Mouse (Mus musculus) layer of hippocampus, adult 2 months (tissue): ENCODE measurements around the gene Gcdh. TPM values are rescaled to one million over a fixed set of nuclear protein-coding genes. Genes with fewer than 3 reads are reported as not detected.
"Not testable (repeated sequence)": the region's sequence is repeated elsewhere in the genome, so short reads cannot be mapped to it uniquely, and the experiment has no call there.

Experiments used
- DNase-seq, 2 experiments: peaks; one replicate each; pipeline ENCODE4 v3.0.0; 2022; ENCODE audit warnings: low spot score in 2 of 2
- H3K27ac ChIP-seq: fragments of 200-600 bp; 2 replicates; pipeline ENCODE4 v1.8.1; 2022
- H3K4me3 ChIP-seq: fragments of 200-600 bp; 2 replicates; pipeline ENCODE4 v1.8.1; 2022; ENCODE audit warnings: mild to moderate bottlenecking
- CTCF ChIP-seq: fragments of 200-600 bp; conservative IDR thresholded peaks from 2 replicates; pipeline ENCODE4 v1.8.1; 2022; ENCODE audit warnings: antibody characterized with exemption, mild to moderate bottlenecking, moderate library complexity
- total RNA-seq, 2 experiments: library from RNA; stranded (reverse); gene quantifications; 2 replicates each; pipeline ENCODE4 v1.2.3; 2021

Gene Gcdh
- total RNA-seq, 2 experiments from 2014 or later: 37.5 to 41.2 TPM

GRCm38 (mm10) chr8:84907979-84908378, 14.3 kb upstream of the Gcdh start:
- H3K4me3 ChIP-seq: peak overlapping the region; percentile 57
- not testable (repeated sequence) for DNase-seq
- peak overlapping the region; percentile 66; the same call in 1 of the 2 replicates for H3K27ac ChIP-seq
- TF ChIP-seq CTCF: peak; percentile 53

GRCm38 (mm10) chr8:84907493-84907892, 13.8 kb upstream of the Gcdh start:
- H3K4me3 ChIP-seq: no peak overlapping the region
- TF ChIP-seq CTCF: no peak
- DNase-seq: no peak
- no peak overlapping the region for H3K27ac ChIP-seq

GRCm38 (mm10) chr8:84907037-84907436, 13.3 kb upstream of the Gcdh start:
- H3K27ac ChIP-seq: no peak overlapping the region
- H3K4me3 ChIP-seq: no peak overlapping the region
- no peak for TF ChIP-seq CTCF
- no peak for DNase-seq

DNA sequence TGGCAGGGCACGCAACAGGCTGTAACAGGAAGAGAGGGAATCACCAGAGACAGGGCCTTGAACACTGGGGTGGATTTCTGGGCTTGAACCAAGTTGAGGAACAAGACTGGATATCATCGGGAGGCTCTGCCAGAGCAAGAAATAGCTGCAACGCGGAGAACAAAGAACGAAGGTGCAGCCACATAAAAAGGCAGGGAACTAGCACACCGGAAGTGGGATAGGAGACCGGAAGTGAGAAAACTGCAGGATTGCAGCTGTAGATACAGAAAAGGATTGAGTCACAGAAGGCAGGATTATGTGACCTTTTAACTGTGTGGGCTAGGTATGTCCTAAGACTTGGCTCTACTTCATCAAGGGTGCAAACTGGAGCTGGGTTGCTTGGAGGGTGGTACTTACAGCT, 10.6 kb upstream of the Gcdh start:
- DNase-seq: no peak

GRCm38 (mm10) chr8:84902920-84903661, 9.4 kb upstream of the Gcdh start:
- Histone ChIP-seq H3K4me3 (peak overlapping the region; percentile 64), H3K27ac (peak overlapping the region; percentile 69)
- TF ChIP-seq CTCF: peak; percentile 99
- peak; percentile 90 to 95 for DNase-seq

More for the DNA sequence above, 10.6 kb upstream of the Gcdh start:
- H3K27ac ChIP-seq: no peak overlapping the region
- no peak overlapping the region for H3K4me3 ChIP-seq
- no peak for TF ChIP-seq CTCF

DNA sequence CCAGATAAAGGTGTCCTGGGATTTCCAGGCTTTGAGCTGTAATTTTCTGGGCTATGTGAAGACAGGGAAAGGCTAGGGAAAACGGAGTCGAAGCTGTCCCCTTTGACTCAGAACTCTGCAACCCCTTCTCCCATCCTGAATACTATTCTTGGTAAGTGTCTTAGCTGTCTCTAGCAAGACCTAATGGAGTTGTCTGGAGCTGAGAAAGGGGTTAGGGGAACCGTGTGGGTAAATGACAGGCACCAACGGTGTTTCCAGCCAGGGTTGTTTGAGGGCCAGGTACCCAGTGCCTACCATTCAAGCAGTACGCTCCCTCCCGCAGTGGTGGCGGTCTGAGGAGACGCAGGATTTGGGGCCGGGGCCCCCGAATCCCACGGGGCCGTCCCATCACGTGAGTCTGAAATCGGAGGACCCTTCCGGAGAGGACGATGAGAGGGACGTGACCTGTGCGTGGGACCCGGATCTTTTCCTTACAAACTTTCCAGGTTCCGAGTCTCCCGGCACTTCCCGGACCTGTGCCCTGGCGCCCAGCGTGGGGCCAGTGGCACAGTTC, 8.7 kb upstream of the Gcdh start:
- no peak for TF ChIP-seq CTCF
- DNase-seq: no peak
- Histone ChIP-seq H3K27ac (peak overlapping the region; percentile 69), H3K4me3 (peak overlapping the region; percentile 64)

- no peak for TF ChIP-seq CTCF
- H3K4me3 ChIP-seq: peak within 1 kb of the TSS; percentile 64
Observed at GRCm38 (mm10) chr8:84901752-84902151, 8.0 kb upstream of the Gcdh start, which contains the start of gene Klf1. Gene Klf1, plus strand, starts transcription at chr8:84901928.

GRCm38 (mm10) chr8:84901071-84901470, 7.3 kb upstream of the Gcdh start:
- no peak overlapping the region for H3K4me3 ChIP-seq
- no peak for TF ChIP-seq CTCF
- no peak overlapping the region for H3K27ac ChIP-seq
- DNase-seq: no peak

More at GRCm38 (mm10) chr8:84901752-84902151, 8.0 kb upstream of the Gcdh start, which contains the start of gene Klf1:
- H3K27ac ChIP-seq: peak within 1 kb of the TSS; percentile 69
- DNase-seq: no peak

DNA sequence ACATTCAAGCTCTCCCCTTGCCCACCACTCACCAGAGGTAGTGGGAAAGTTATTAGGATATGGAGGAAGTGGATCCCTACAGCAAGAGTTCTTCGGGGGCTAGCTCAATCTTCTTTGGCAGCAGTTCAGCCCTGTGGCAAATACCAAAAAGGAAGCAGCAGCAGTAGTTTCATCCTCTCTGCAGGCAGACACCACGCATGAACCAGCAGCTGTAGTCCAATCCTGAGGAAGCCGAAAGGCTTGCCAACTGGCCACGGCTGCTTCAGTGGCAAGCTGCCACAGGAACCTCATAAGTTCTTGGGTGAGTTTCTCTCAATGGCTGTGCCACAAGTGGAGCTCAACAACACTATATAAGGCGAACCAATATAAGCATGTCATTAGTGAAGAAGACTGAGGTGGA, 2.2 kb upstream of the Gcdh start:
- H3K4me3 ChIP-seq: no peak overlapping the region
- TF ChIP-seq CTCF: no peak
- no peak overlapping the region for H3K27ac ChIP-seq
- DNase-seq: no peak

- TF ChIP-seq CTCF: no peak
- no peak for DNase-seq
- Histone ChIP-seq H3K27ac (peak overlapping the region; percentile 69), H3K4me3 (peak overlapping the region; percentile 73)
Observed at GRCm38 (mm10) chr8:84892993-84893708, 570 bp downstream of the Gcdh start.

DNA sequence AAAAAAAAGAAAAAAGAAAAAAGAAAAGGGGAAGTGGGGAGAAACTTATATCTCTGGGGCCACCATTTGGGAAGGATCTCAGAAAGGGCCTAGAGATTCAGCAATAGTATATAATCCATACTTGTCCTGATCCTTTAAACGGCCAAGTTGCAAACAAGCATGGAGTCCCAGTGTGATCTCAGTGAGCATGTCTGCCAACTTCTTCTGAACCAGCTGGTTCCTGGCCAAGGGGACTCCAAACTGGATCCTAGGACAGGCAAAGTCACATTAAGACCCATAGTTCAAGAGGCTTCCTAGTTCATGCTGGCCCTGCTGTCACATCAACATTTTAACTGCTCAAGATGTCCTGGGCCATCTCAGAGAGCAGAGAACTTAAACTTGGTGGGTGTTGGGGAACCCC, 4.6 kb downstream of the Gcdh start:
- TF ChIP-seq CTCF: no peak
- H3K4me3 ChIP-seq: no peak overlapping the region
- no peak for DNase-seq
- H3K27ac ChIP-seq: no peak overlapping the region

DNA sequence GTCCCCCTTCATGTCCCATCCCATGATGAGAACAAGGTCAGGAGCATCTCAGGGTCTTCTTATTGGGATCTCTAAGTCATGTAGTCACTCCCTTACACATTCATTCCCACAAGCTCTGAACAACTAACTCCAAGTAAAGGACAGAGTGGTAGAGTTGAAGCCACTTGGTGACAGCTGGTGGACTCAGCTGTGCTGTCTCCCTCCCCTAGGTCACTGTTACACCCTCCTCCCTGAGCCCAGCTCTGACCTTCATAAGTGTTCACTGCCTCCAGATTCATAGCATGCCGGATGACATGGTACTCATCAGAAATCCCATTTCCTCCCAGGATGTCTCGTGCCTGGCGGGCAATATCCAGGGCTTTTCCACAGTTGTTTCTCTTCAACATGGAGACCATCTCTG, 5.4 kb downstream of the Gcdh start:
- Histone ChIP-seq H3K27ac (no peak overlapping the region), H3K4me3 (no peak overlapping the region)
- TF ChIP-seq CTCF: no peak
- no peak for DNase-seq

DNA sequence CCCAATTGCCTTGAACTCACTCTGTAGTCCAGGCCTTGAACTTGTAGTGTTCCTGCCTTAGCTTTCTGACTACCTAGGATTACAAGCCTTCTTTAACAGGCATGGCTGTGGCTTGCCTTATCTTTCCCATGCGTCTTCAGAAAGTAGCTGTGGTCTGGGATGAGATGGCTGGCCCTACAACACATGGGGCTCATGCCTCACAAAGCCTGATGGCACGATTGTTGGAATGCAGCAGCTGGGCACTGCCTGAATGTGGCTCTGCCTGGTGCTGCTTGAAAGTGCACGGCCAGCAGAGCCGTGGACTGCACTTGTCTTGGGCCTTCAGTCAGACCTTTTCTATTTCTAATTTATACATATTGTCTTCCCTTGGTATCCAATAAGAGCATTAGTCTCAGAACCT, 9.0 kb downstream of the Gcdh start:
- Histone ChIP-seq H3K4me3 (no peak overlapping the region), H3K27ac (no peak overlapping the region)
- TF ChIP-seq CTCF: no peak
- DNase-seq: no peak

DNA sequence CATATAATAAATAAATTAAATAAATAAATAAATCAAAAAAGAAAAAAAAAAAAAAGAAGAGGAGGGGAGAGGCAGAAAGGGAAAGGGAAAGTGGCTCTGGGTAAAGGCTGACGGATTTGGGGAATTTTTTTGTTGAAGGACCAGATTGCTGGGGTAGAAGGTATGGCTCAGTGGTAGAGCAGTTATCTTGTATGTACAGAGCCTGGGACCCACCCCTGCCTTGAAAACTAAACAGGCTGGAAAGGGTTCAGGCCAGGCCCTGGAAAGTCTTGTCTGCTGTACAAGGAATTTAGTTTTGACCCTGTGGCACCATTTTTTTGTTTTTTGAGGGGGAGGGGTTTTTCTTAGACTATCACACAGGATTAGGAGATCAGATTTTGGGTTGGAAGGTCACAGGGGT, 14.8 kb downstream of the Gcdh start:
- no peak for TF ChIP-seq CTCF
- H3K4me3 ChIP-seq: no peak overlapping the region
- H3K27ac ChIP-seq: no peak overlapping the region
- no peak for DNase-seq
